Mouse (Mus musculus) T-cell, adult 2 months (primary cell): ENCODE measurements around the gene Mapk9.

Source experiments
- DNase-seq: peaks from one replicate; pipeline ENCODE4 v3.0.0; 2022; ENCODE audit warnings: low spot score

The Mapk9 gene

GRCm38 (mm10) chr11:49840666-49841065, 5.9 kb upstream of the Mapk9 start:
- DNase-seq, result no peak

DNA sequence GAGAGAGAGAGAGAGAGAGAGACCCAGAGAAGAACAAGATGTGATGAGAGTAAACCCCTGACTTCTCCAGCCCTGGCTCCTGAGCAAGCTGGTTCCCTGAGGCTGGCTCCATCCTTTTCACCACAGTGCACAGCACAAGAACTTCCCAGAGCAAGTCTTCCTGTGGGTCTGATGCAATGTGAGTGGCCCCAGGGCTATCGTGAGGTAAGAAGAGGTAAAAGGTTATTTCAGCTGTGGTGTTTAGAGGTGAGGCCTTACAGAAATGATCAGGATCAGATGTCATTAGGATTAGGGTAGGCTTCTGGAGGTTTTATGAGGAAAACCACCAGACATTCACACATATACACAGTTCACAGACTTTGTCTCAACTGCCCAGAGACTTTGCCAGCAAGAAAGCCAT, 4.7 kb upstream of the Mapk9 start:
- no peak for DNase-seq

DNA sequence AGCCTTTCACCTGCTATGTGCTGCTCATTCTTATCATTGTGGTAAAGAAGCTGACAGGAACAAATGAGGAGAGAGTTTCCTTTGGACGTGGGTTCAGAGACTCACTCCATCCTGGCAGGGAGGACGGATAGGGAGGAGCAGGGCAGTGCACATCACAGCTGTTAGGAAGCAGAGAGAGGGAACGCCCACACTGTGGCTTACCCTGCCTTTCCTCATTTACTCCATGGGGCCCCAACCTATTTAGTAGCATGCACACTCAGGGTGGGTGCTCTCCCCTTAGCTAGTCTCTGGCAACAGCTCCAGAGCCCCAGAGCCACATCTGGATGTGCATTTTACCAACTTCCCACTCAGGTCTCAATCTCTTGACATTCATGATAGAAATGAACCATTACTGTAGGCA, 3.8 kb upstream of the Mapk9 start:
- DNase-seq, result no peak

GRCm38 (mm10) chr11:49844311-49844710, 2.2 kb upstream of the Mapk9 start:
- DNase-seq, result no peak

DNA sequence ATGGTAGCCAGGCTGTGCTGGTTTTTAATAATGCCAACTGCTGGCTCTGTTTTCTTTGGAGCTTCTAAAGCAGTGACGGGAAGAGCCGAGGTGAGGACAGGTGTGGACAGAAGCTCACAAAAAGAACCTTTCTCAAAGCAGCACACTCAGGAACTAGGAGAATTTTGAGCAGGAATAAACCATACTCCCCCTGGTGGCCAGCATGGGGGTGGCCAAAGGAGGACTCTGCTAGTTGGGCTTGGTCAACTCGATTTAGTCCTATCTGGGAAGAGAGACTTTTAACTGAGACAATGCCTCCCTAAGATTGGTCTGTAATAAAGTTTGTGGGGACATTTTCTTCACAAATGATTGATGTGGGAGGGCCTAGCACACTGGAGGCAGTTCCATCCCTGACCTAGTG, 1.6 kb upstream of the Mapk9 start:
- DNase-seq, result peak; percentile 53

GRCm38 (mm10) chr11:49845958-49846357, 593 bp upstream of the Mapk9 start:
- no peak for DNase-seq

DNA sequence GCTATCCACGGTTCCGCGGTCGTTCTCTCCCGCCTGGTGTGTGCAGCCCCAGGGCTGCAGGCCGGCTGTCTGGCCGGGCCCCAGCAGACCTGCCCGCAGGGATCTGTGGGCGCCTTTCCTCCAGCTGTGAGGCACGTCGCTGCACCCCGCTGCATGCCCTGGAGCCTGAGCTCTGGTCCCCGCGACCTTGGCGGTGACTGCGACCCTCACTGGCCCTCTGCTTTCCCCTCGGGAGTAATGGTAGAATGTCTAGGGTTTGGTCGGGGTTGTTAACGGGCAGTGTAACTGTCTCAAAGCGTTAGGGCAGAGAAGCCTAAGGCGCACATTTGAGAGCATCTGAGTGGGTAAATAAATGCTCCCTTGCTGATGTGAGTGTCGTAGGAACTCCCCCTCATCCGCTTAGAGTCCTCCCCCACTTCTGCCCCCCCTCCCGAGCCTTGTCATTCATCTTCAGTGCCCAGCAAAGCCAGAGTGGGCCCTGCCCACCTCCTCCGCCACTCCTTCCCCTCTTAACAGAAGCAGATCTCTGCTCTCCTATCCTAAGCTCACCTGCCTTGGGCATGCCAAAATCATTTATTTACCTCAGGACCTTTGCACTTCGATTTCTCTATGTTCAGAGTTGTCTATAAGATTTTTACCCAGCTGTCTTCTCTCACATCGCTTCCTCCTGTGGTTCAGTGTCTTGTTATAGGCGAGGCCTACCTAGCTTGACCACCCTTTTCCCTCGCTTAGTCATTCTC, 690 bp downstream of the Mapk9 start:
- DNase-seq, result peak; percentile 17

- no peak for DNase-seq
These were observed 1.2 kb downstream of the Mapk9 start for GRCm38 (mm10) chr11:49847811-49848078.

DNA sequence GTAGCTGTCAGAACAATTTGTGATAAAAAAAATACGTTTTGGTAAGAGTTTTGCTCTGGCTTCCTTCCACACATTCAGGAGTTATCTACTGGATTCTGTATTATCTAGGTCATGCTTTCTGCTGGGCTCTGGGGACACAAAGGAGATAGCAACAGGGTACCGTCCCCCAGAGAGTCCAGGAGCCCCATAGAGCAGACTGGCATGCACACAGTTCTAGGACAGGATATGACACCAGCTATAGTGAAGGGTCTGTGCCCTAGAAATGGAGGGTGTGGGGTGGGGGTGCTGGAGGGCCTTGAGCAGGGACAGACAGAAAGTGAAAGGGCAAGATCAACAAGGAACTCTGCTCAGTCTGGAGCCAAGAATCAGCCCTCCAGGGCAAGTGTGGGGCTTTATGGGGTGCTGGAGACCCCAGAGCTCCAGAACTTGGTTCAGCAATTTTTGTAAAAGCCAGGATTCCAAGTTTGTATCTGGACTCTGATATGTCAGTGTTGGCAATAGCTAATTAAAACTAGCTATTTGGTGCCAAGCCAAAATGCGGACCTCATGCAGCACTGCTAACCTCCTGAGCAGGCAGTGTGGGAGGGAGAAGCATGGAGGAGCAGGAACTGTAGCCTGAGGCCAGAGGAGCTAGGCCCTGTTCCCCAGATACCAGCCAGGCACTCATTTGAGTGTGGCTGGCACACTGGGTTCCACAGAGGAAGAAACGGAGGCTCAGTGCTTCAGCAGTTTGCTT, 1.7 kb downstream of the Mapk9 start:
- DNase-seq, result no peak

- no peak for DNase-seq
These were observed 3.8 kb downstream of the Mapk9 start for GRCm38 (mm10) chr11:49850331-49850730.

DNA sequence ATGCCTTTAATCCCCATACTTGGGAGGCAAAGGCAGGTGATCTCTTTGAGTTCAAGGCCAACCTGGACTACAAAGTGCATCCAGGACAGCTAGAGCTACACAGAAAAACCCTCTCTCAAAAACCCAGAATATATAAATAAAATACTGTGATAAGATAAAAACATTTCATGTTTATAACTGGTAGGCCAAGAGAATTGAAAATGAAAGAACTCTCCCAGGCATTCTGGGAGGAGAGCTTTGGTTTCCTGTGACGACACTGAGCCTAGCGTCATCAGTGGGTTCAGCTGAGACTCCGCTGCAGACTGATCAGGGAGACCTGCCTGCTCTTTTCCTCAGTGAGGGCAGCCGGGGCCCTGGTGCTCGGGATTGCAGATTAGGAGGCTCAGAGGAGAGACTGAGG, 8.6 kb downstream of the Mapk9 start:
- peak; percentile 57 for DNase-seq

GRCm38 (mm10) chr11:49861139-49861538, 14.6 kb downstream of the Mapk9 start:
- no peak for DNase-seq

GRCm38 (mm10) chr11:49863926-49864325, 17.4 kb downstream of the Mapk9 start:
- no peak for DNase-seq

- DNase-seq, result no peak
These were observed 20.8 kb downstream of the Mapk9 start for GRCm38 (mm10) chr11:49867320-49867719.

DNA sequence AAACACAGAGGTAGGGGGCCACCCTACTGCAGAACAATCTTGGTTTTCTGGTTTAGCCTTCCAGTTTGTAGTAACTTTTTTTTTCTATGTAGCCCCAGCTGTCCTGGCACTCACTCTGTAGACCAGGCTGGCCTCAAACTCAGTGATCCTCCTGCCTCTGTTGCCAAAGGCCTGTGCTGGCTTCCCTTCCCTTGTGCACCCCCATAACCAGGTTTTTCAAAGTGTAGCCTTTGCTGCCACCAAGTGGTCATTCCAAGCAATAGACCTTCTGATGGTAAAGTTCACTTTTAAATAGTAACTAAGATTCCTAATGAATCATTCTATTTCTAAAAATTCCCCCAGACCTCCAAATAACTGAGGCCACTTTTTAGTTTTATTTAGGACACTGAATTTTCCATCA, 23.2 kb downstream of the Mapk9 start:
- peak; percentile 43 for DNase-seq

GRCm38 (mm10) chr11:49871914-49872313, 25.4 kb downstream of the Mapk9 start:
- DNase-seq, result peak; percentile 10

DNA sequence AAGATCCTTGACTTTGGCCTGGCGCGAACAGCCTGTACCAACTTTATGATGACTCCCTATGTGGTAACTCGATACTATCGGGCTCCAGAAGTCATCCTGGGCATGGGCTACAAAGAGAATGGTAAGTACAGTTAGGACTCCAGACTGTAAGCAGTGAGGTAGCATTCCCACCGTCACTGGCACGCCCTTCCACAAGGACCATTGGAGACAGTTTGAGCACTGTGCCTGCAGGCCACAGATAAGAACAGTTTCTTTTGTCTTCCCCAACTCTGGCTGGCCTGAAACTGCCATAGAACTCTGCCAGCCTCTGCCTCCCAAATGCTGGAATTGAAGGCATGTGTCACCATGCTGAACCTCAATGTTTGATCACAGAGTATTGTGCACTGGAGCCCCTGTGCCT, 26.2 kb downstream of the Mapk9 start:
- DNase-seq, result no peak

- DNase-seq, result no peak
These were observed 30.6 kb downstream of the Mapk9 start for GRCm38 (mm10) chr11:49876948-49877817.

- DNase-seq, result no peak
These were observed 33.5 kb downstream of the Mapk9 start for GRCm38 (mm10) chr11:49879950-49880642.

- DNase-seq, result no peak
These were observed 36.8 kb downstream of the Mapk9 start for GRCm38 (mm10) chr11:49883394-49883793.

- DNase-seq, result no peak
These were observed 41.9 kb downstream of the Mapk9 start for GRCm38 (mm10) chr11:49888469-49888868.

- no peak for DNase-seq
These were observed 45.4 kb downstream of the Mapk9 start for GRCm38 (mm10) chr11:49891993-49892392.
